Mouse (Mus musculus) megakaryocyte, embryonic 14.5 days (primary cell): ENCODE results near the gene Tor1b. TPM values are rescaled to one million over a fixed set of nuclear protein-coding genes. Genes with fewer than 3 reads are reported as not detected.
A peak's percentile ranks its signal among the peaks of the same experiment; 100 is the strongest.

ENCODE experiments used
- H3K27me3 ChIP-seq: replicated peaks from 2 replicates; pipeline ENCODE3; 2012; ENCODE audit warnings: inconsistent platforms
- H3K36me3 ChIP-seq: replicated peaks from 2 replicates; pipeline ENCODE3; 2012; ENCODE audit warnings: low read length, inconsistent platforms, mixed read lengths
- H3K4me1 ChIP-seq: 2 replicates; pipeline ENCODE4 v1.6.1; 2012; ENCODE audit warnings: inconsistent platforms
- H3K4me3 ChIP-seq: replicated peaks from 2 replicates; pipeline ENCODE3; 2012; ENCODE audit warnings: moderate library complexity, mild to moderate bottlenecking, inconsistent platforms
- H3K9me3 ChIP-seq: 2 replicates; pipeline ENCODE4 v1.6.1; 2012; ENCODE audit warnings: inconsistent platforms
- FLI1 ChIP-seq: IDR thresholded peaks from 2 replicates; pipeline ENCODE4 v1.6.1; 2012; ENCODE audit warnings: low read length, inconsistent platforms, mixed read lengths
- GATA1 ChIP-seq: IDR thresholded peaks from 3 replicates; pipeline ENCODE4 v1.6.1; 2012; ENCODE audit warnings: mixed read lengths, low read length, inconsistent platforms, borderline replicate concordance
- polyA plus RNA-seq: library from polyadenylated mRNA; stranded (reverse); fragments of >175 nt; gene quantifications from 2 replicates; pipeline ENCODE4 v1.2.3, GENCODE M21; 2012; ENCODE audit warnings: low replicate concordance; ENCODE audit not compliant: insufficient read depth

The Tor1b gene
- polyA plus RNA-seq, 1 experiment: 2.7 TPM

- Histone ChIP-seq H3K9me3 (no peaks in the 10 kb centered on the region), H3K4me1 (peaks cover 12% of the 10 kb centered on the region), H3K4me3 (peak overlapping the region; percentile 43), H3K36me3 (no peaks in the 10 kb centered on the region), H3K27me3 (peaks cover 58% of the 10 kb centered on the region)
- no peak for TF ChIP-seq FLI1
Measured at GRCm38 (mm10) chr2:30917649-30918048, 35.1 kb upstream of the Tor1b start.

DNA sequence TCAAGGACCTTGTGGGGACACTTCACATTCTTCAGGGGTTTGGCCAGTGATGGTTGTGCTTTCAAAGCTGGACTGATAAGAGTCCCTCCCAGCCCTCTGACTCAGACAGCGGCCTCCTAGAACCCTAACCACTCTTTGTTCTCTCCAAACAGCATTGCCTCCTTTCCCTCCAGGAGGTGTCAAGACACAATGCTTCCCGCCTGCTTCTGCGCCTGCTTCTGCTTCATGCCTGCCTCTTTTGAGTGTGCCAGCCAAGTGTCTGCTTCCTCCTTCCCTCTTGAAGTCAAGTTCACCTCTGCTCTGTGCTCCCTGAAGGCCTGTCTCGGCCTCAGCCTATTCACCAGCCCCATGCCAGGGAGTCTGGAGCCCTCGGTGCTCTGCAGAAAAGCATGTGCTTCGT is 34.6 kb upstream of the Tor1b start:
- Histone ChIP-seq H3K9me3 (no peaks in the 10 kb centered on the region), H3K27me3 (peaks cover 55% of the 10 kb centered on the region), H3K36me3 (no peaks in the 10 kb centered on the region), H3K4me1 (peaks cover 9% of the 10 kb centered on the region), H3K4me3 (no peak overlapping the region)
- no peak for TF ChIP-seq FLI1
- TF ChIP-seq GATA1: no peak

- H3K27me3 ChIP-seq: peaks cover 54% of the 10 kb centered on the region
- H3K9me3 ChIP-seq: no peaks in the 10 kb centered on the region
- no peak overlapping the region for H3K4me3 ChIP-seq
- TF ChIP-seq GATA1: no peak
- TF ChIP-seq FLI1: no peak
- H3K36me3 ChIP-seq: no peaks in the 10 kb centered on the region
- H3K4me1 ChIP-seq: peaks cover 4% of the 10 kb centered on the region; the same call in 1 of the 2 replicates
Measured at GRCm38 (mm10) chr2:30918780-30919329, 33.9 kb upstream of the Tor1b start.

DNA sequence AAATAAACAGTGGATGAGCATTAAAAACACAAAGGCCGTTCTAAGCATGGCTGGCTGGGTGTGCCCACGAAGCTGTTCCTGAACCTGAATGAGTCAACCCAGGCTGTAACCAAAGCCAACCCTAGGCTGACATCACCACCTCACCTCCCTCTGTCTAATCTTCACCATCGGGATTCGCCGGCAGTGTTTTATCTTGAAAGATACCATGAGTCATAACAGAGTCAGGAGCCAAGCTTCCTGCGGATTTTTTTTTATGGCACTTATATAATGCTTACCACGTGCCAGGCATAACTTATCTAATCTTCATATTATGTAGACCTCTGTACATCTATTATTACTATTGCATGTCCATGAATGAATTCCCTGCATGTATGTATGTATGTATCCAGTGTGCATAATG is 32.5 kb upstream of the Tor1b start:
- Histone ChIP-seq H3K27me3 (peaks cover 54% of the 10 kb centered on the region), H3K36me3 (no peaks in the 10 kb centered on the region), H3K4me3 (no peak overlapping the region), H3K9me3 (no peaks in the 10 kb centered on the region), H3K4me1 (peaks cover 9% of the 10 kb centered on the region)
- TF ChIP-seq FLI1 (no peak), GATA1 (no peak)

- Histone ChIP-seq H3K4me1 (peaks cover 31% of the 10 kb centered on the region), H3K4me3 (no peak overlapping the region), H3K9me3 (no peaks in the 10 kb centered on the region), H3K36me3 (no peaks in the 10 kb centered on the region), H3K27me3 (peaks cover 47% of the 10 kb centered on the region)
- TF ChIP-seq GATA1 (no peak), FLI1 (no peak)
Measured at GRCm38 (mm10) chr2:30923099-30923498, 29.7 kb upstream of the Tor1b start.

DNA sequence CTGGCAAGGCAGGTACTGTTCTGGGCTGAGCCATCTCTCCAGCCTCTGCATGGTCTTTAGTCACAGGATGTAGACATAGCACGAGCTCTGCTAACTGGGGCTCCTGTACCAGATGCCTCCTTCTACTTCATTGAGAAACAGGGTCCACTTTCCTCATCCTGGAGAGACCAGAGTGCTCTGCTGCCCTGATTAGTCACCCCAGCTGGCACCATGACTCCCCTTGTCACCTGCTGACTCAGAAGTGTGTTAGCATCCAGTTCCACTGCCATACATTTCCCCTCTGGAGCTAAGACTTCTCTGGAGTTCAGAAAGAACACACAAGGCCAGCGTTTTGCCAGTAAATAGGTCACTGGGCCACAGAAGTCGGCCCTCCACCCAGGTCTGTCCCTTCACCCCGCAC is 27.6 kb upstream of the Tor1b start:
- Histone ChIP-seq H3K4me1 (peaks cover 48% of the 10 kb centered on the region), H3K36me3 (no peaks in the 10 kb centered on the region), H3K4me3 (no peak overlapping the region), H3K27me3 (peaks cover 38% of the 10 kb centered on the region), H3K9me3 (no peaks in the 10 kb centered on the region)
- no peak for TF ChIP-seq GATA1
- no peak for TF ChIP-seq FLI1

DNA sequence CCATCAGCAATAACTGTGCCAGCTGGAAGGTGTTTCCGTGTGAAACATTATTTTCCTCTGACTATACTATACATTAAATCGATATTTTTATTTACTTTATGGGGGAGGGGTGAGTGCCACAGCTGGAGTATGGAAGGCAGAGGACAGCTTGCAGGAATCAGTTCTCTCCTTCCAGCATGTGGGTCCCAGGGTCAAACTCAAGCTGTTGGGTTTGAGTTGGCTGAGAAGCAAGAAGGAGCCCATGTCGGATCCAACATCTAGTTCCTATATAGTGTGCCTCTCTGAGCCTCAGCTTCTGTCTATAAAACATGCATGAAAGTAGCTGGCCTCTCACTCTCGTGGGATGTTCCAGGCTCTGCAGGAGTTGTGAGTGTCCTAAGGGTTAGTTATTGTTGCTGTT is 26.4 kb upstream of the Tor1b start:
- no peaks in the 10 kb centered on the region for H3K9me3 ChIP-seq
- no peak overlapping the region for H3K4me3 ChIP-seq
- H3K4me1 ChIP-seq: peaks cover 48% of the 10 kb centered on the region
- TF ChIP-seq FLI1 (no peak), GATA1 (no peak)
- peaks cover 30% of the 10 kb centered on the region for H3K27me3 ChIP-seq
- H3K36me3 ChIP-seq: no peaks in the 10 kb centered on the region

DNA sequence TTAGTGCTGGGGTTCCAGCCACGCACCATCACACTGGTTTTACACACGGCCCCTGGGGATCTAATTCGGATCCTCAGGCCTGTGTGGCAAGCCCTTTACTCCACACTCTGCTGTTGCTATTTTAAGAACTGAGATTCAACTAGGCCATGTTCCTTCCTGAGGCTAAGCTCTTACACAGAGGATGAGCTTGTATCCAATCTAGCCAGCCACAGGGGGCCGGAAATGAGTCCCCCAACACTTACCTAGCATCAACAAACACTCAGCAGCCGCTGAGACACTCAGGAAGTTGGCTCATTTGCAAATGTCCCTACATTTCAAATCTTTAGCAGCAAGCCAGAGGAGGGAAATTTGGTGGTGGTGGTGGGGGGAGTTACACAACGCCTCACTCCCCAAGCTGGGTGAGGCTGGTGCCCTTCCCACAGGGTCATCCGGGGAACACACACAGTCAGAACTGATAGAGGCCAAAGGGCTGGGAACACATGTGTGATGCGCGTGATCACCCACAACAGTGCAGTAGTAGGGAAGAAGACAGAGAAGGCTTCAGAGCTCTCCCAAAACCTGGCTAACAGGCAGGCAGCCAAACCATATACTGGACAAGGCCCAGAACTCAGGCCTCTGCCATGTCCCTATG is 25.5 kb upstream of the Tor1b start:
- peaks cover 4% of the 10 kb centered on the region for H3K36me3 ChIP-seq
- H3K4me3 ChIP-seq: no peak overlapping the region
- H3K9me3 ChIP-seq: no peaks in the 10 kb centered on the region
- TF ChIP-seq FLI1: no peak
- no peak for TF ChIP-seq GATA1
- peaks cover 48% of the 10 kb centered on the region for H3K4me1 ChIP-seq
- H3K27me3 ChIP-seq: peaks cover 22% of the 10 kb centered on the region

GRCm38 (mm10) chr2:30927844-30928628 is 24.7 kb upstream of the Tor1b start:
- peak overlapping the region; percentile 92 for H3K4me3 ChIP-seq
- H3K27me3 ChIP-seq: peaks cover 21% of the 10 kb centered on the region
- no peak for TF ChIP-seq FLI1
- no peak for TF ChIP-seq GATA1
- H3K4me1 ChIP-seq: peaks cover 48% of the 10 kb centered on the region
- no peaks in the 10 kb centered on the region for H3K9me3 ChIP-seq
- peaks cover 7% of the 10 kb centered on the region for H3K36me3 ChIP-seq

GRCm38 (mm10) chr2:30928893-30929482 is 23.8 kb upstream of the Tor1b start:
- peaks cover 7% of the 10 kb centered on the region for H3K36me3 ChIP-seq
- peak overlapping the region; percentile 92 for H3K4me3 ChIP-seq
- H3K9me3 ChIP-seq: no peaks in the 10 kb centered on the region
- H3K4me1 ChIP-seq: peaks cover 53% of the 10 kb centered on the region
- no peak for TF ChIP-seq GATA1
- peaks cover 16% of the 10 kb centered on the region for H3K27me3 ChIP-seq
